Mouse (Mus musculus) lung, adult 2 months (tissue): ENCODE measurements around the gene Hist1h4k. TPM values are rescaled to one million over a fixed set of nuclear protein-coding genes. Genes with fewer than 3 reads are reported as not detected.
"Not testable (repeated sequence)": the region's sequence is repeated elsewhere in the genome, so short reads cannot be mapped to it uniquely, and the experiment has no call there.

Source experiments
- DNase-seq: peaks from one replicate; pipeline ENCODE4 v3.0.0; 2022
- H3K4me1 ChIP-seq: fragments of 200-500 bp; 2 replicates; pipeline ENCODE4 v1.6.1; 2011; ENCODE audit warnings: low read length; ENCODE audit not compliant: control insufficient read depth, insufficient read depth
- H3K4me3 ChIP-seq: fragments of 200-500 bp; replicated peaks from 2 replicates; pipeline ENCODE3; 2011; ENCODE audit warnings: low read depth, mild to moderate bottlenecking, control low read depth, low read length; ENCODE audit errors: extremely low read depth
- CTCF ChIP-seq: fragments of 200-500 bp; IDR thresholded peaks from 2 replicates; pipeline ENCODE4 v1.5.1; 2011; ENCODE audit warnings: mild to moderate bottlenecking, low read length, control low read depth; ENCODE audit not compliant: insufficient read depth
- POLR2A ChIP-seq: fragments of 200-500 bp; IDR thresholded peaks from 2 replicates; pipeline ENCODE4 v1.6.1; 2011; ENCODE audit warnings: low read depth, mild to moderate bottlenecking, control low read depth, low read length, borderline replicate concordance; ENCODE audit errors: extremely low read depth
- WGBS: fragments of 180-500 bp; shearing (Covaris S2); methylation state at CpG from one replicate; pipeline ENCODE4 v1.1.7; 2018; 5-methylcytosine and 5-hydroxymethylcytosine counted together
- polyA plus RNA-seq: library from polyadenylated mRNA; depleted of rRNA; stranded (reverse); fragments of >200 nt; gene quantifications from 2 replicates; pipeline ENCODE4 v1.2.3, GENCODE M21; 2012; rRNA removed

Hist1h4k gene
- polyA plus RNA-seq, result 5.6 and 9.7 TPM in 2 replicates

- DNase-seq, result peak; percentile 81
- peak; percentile 79; the same call in 1 of the 2 replicates for TF ChIP-seq POLR2A
- under 1% methylated on average over 40 of the region's 56 CpGs for WGBS
- not testable (repeated sequence) for H3K4me1 ChIP-seq
- H3K4me3 ChIP-seq, result peak within 1 kb of the TSS; percentile 48
These were observed at the start of gene Hist1h4k for GRCm38 (mm10) chr13:21750159-21751017. TSS of gene Hist1h4k (minus strand) at chr13:21750505.

- not testable (repeated sequence) for DNase-seq, H3K4me3 ChIP-seq, H3K4me1 ChIP-seq
These were observed 46.9 kb upstream of the Hist1h4k start for GRCm38 (mm10) chr13:21797163-21797562.

- DNase-seq, result no peak
- Histone ChIP-seq H3K4me1 (no peaks in the 10 kb centered on the region), H3K4me3 (no peak overlapping the region)
- WGBS, result 87% methylated on average over 7 of the region's 7 CpGs
- TF ChIP-seq CTCF (no peak), POLR2A (no peak)
These were observed 45.3 kb upstream of the Hist1h4k start for GRCm38 (mm10) chr13:21795584-21795983.

- 20% methylated on average over 18 of the region's 18 CpGs for whole genome bisulfite sequencing
- no peak overlapping the region for H3K4me3 ChIP-seq
- DNase-seq, result no peak
These were observed 40.4 kb upstream of the Hist1h4k start for GRCm38 (mm10) chr13:21790601-21791283.

GRCm38 (mm10) chr13:21789925-21790324 is 39.6 kb upstream of the Hist1h4k start:
- DNase-seq, result no peak
- no peaks in the 10 kb centered on the region for H3K4me1 ChIP-seq
- 45% methylated on average over 6 of the region's 6 CpGs for WGBS
- H3K4me3 ChIP-seq, result no peak overlapping the region
- no peak for TF ChIP-seq CTCF
- no peak for TF ChIP-seq POLR2A

More at GRCm38 (mm10) chr13:21790601-21791283, 40.4 kb upstream of the Hist1h4k start:
- TF ChIP-seq POLR2A, result no peak
- no peak for TF ChIP-seq CTCF
- no peaks in the 10 kb centered on the region for H3K4me1 ChIP-seq

- Histone ChIP-seq H3K4me1 (no peaks in the 10 kb centered on the region), H3K4me3 (no peak overlapping the region)
- TF ChIP-seq POLR2A, result no peak
- no peak for TF ChIP-seq CTCF
- 31% methylated on average over 17 of the region's 21 CpGs for WGBS
- DNase-seq, result no peak
These were observed 37.7 kb upstream of the Hist1h4k start for GRCm38 (mm10) chr13:21787760-21788593.

GRCm38 (mm10) chr13:21786899-21787629 is 36.8 kb upstream of the Hist1h4k start, which contains the start of the genes Hist1h2an and Hist1h2bp:
TSS of gene Hist1h2an (minus strand) at chr13:21787218.
TSS of gene Hist1h2bp (plus strand) at chr13:21787461.
- not testable (repeated sequence) for H3K4me1 ChIP-seq
- peak within 1 kb of the TSS; percentile 64 for H3K4me3 ChIP-seq
- 1% methylated on average over 43 of the region's 63 CpGs for WGBS
- peak; percentile 74 for DNase-seq
- TF ChIP-seq POLR2A, result peak; percentile 44; the same call in 1 of the 2 replicates

GRCm38 (mm10) chr13:21786189-21786898 is 36.0 kb upstream of the Hist1h4k start:
- 0 out of 2 replicates have a peak, but pooled peaks cover 2% of the 10 kb centered on the region for H3K4me1 ChIP-seq
- DNase-seq, result no peak
- 11% methylated on average over 8 of the region's 8 CpGs for WGBS
- no peak for TF ChIP-seq CTCF
- no peak for TF ChIP-seq POLR2A
- H3K4me3 ChIP-seq, result no peak overlapping the region
